Comparison of ENCODE assay signal across 17 mouse cellular contexts in genomic region chr19:57244281-57244680, GRCm38 (mm10).
DNase-seq lines count a peak whose midpoint lies in the region; ATAC-seq and TF ChIP-seq lines count a peak whose summit lies in the region.
"Had no signal": no experiment of that assay in that cellular context is flagged by ENCODE, and none has a peak within 500 bp of the region (broad histone marks: within the 10 kb centered on the region; RNA-seq: fewer than 3 reads in every experiment).

No protein-coding gene starts in this region.

- ATAC-seq in heart, embryonic 13.5 days (ENCODE audit: extremely low read depth, insufficient number of reproducible peaks, low FRiP score, low TSS enrichment) = no peak
- ATAC-seq: forebrain, embryonic 16.5 days; intestine, embryonic 15.5 days had no signal

- H3K9me3 ChIP-seq in heart, embryonic 13.5 days = no peaks in the 10 kb centered on the region
- H3K9me3 ChIP-seq: embryonic facial prominence, embryonic 12.5 days; forebrain, embryonic 12.5 days; intestine, embryonic 15.5 days had no signal

- H3K4me1 ChIP-seq in heart, embryonic 13.5 days = peaks cover 61% of the 10 kb centered on the region
- H3K4me1 ChIP-seq in liver, adult 2 months (ENCODE audit: control insufficient read depth, insufficient read depth, low read length) = peaks cover 8% of the 10 kb centered on the region
- H3K4me1 ChIP-seq: forebrain, embryonic 12.5 days had no signal

- H3K36me3 ChIP-seq in heart, embryonic 13.5 days = no peaks in the 10 kb centered on the region
- no peaks in the 10 kb centered on the region for H3K36me3 ChIP-seq in liver, adult 2 months (ENCODE audit: control insufficient read depth, insufficient read depth, low read length)
- H3K36me3 ChIP-seq: embryonic facial prominence, embryonic 12.5 days; forebrain, embryonic 12.5 days; intestine, embryonic 15.5 days had no signal

- TF ChIP-seq CTCF in liver, adult 2 months (IDR thresholded peaks at IDR 0.05; ENCODE audit: low read depth, low read length) = no peak

- TF ChIP-seq POLR2A in liver, adult 2 months (IDR thresholded peaks at IDR 0.05; ENCODE audit: extremely low read depth, insufficient read depth, low read length) = no peak

- no peaks in the 10 kb centered on the region for H3K27me3 ChIP-seq in heart, embryonic 13.5 days (replicated peaks)
- H3K27me3 ChIP-seq in liver, adult 2 months (ENCODE audit: control insufficient read depth, insufficient read depth, low read length) = no peaks in the 10 kb centered on the region
- H3K27me3 ChIP-seq: embryonic facial prominence, embryonic 12.5 days; intestine, embryonic 15.5 days had no signal

- no peaks in the 10 kb centered on the region for H3K79me2 ChIP-seq in liver, adult 2 months (ENCODE audit: control insufficient read depth, insufficient read depth, low read length)

- 51% methylated on average over 7 of the region's 7 CpGs for WGBS in heart, embryonic 13.5 days
- 79% methylated on average over 7 of the region's 7 CpGs for WGBS in liver, adult 2 months

- H3K9ac ChIP-seq in heart, embryonic 13.5 days = no peak overlapping the region
- no peak overlapping the region for H3K9ac ChIP-seq in liver, adult 2 months (ENCODE audit: low read depth, low read length)
- H3K9ac ChIP-seq: embryonic facial prominence, embryonic 12.5 days; forebrain, embryonic 12.5 days; hindbrain, embryonic 14.5 days; intestine, embryonic 15.5 days had no signal

- H3K4me3 ChIP-seq in heart, embryonic 13.5 days = no peak overlapping the region
- no peak overlapping the region for H3K4me3 ChIP-seq in liver, adult 2 months (ENCODE audit: insufficient read depth, low read depth, low read length)
- H3K4me3 ChIP-seq: embryonic facial prominence, embryonic 12.5 days; forebrain, embryonic 12.5 days; intestine, embryonic 15.5 days had no signal

- 0 out of 2 replicates have a peak overlapping the region, but pooled peaks have one; percentile 3 for H3K27ac ChIP-seq in heart, embryonic 13.5 days (replicated peaks)
- H3K27ac ChIP-seq in liver, adult 2 months (replicated peaks; ENCODE audit: insufficient read depth, low read depth, low read length) = no peak overlapping the region
- H3K27ac ChIP-seq: embryonic facial prominence, embryonic 12.5 days; forebrain, embryonic 12.5 days; hindbrain, embryonic 14.5 days; intestine, embryonic 15.5 days had no signal

- H3K4me2 ChIP-seq in heart, embryonic 13.5 days = no peak overlapping the region
- H3K4me2 ChIP-seq: embryonic facial prominence, embryonic 12.5 days; forebrain, embryonic 12.5 days; heart, embryonic 11.5 days; hindbrain, embryonic 14.5 days; intestine, embryonic 15.5 days had no signal

- no peak for DNase-seq in heart, adult 18-20 months
- peak; percentile 19 for DNase-seq in liver, adult 2 months (ENCODE audit: extremely low read depth, low read depth, low spot score)
- DNase-seq in liver = no peak
- DNase-seq in NIH3T3 (ENCODE audit: low read depth) = peak; percentile 31
- no peak for DNase-seq in right cerebral cortex, adult 2 months (ENCODE audit: low spot score in 2 of 2)
- DNase-seq in adrenal gland, postnatal 36 days = no peak
- DNase-seq: cerebellum, adult 11 months; cerebellum, adult 8-10 months; embryo, embryonic 11 days; gastrocnemius, postnatal 14 days had no signal

Comparison
In these comparisons a context has a peak if more than half of its experiments do, and no peak if none do; other contexts are left out.
1. DNase-seq: peak in liver, adult 2 months (single experiment) and NIH3T3 (single experiment); none in heart, adult 18-20 months (0 of 2), liver (single experiment), right cerebral cortex, adult 2 months (0 of 2) and adrenal gland, postnatal 36 days (0 of 2).